Mouse (Mus musculus): ENCODE measurements at regions not wholly inside any gene's neighbourhood (a gene's known extent, or its start where the extent isn't known, plus 50 kb on each side); places are given as distances from the start of the nearest gene placed in this dataset.
A peak's percentile ranks its signal among the peaks of the same experiment; 100 is the strongest.

- Histone ChIP-seq H3K4me1 (ENCODE audit: control insufficient read depth, insufficient read depth, low read length) (no peaks in the 10 kb centered on the region), H3K4me3 (replicated peaks; ENCODE audit: low read depth, low read length) (no peak overlapping the region), H3K27me3 (ENCODE audit: control insufficient read depth, insufficient read depth, low read length) (no peaks in the 10 kb centered on the region), H3K9me3 (ENCODE audit: control insufficient read depth, low read length) (no peaks in the 10 kb centered on the region), H3K9ac (replicated peaks; ENCODE audit: low read length) (no peak overlapping the region), H3K4me2 (ENCODE audit: low read length) (no peak overlapping the region), H3K27ac (replicated peaks; ENCODE audit: low read depth, low read length) (no peak overlapping the region), H3K36me3 (ENCODE audit: control insufficient read depth, insufficient read depth, low read length) (no peaks in the 10 kb centered on the region)
- DNase-seq (no peak), ATAC-seq (ENCODE audit: low FRiP score, low TSS enrichment) (no peak)
- WGBS = 71% methylated on average over 12 of the region's 12 CpGs
Measured at GRCm38 (mm10) chr11:31815855-31816488, 56.0 kb upstream of the Cpeb4 start.

- DNase-seq (peak; percentile 83), ATAC-seq (ENCODE audit: low FRiP score, low TSS enrichment) (peak; percentile 88)
- Histone ChIP-seq H3K27me3 (ENCODE audit: control insufficient read depth, insufficient read depth, low read length) (no peaks in the 10 kb centered on the region), H3K4me3 (replicated peaks; ENCODE audit: low read depth, low read length) (no peak overlapping the region), H3K9ac (replicated peaks; ENCODE audit: low read length) (no peak overlapping the region), H3K4me2 (ENCODE audit: low read length) (no peak overlapping the region), H3K9me3 (ENCODE audit: control insufficient read depth, low read length) (no peaks in the 10 kb centered on the region), H3K36me3 (ENCODE audit: control insufficient read depth, insufficient read depth, low read length) (no peaks in the 10 kb centered on the region), H3K27ac (replicated peaks; ENCODE audit: low read depth, low read length) (peak overlapping the region; percentile 37; the same call in 1 of the 2 replicates), H3K4me1 (ENCODE audit: control insufficient read depth, insufficient read depth, low read length) (peaks cover 4% of the 10 kb centered on the region; the same call in 1 of the 2 replicates)
- WGBS = 24% methylated on average over 7 of the region's 7 CpGs
Measured at GRCm38 (mm10) chr11:31818032-31818431, 54.0 kb upstream of the Cpeb4 start.

GRCm38 (mm10) chr11:31819964-31820363 is 52.0 kb upstream of the Cpeb4 start:
- H3K9me3 ChIP-seq (ENCODE audit: control insufficient read depth, low read length) = no peaks in the 10 kb centered on the region
- no peak overlapping the region for H3K9ac ChIP-seq (replicated peaks; ENCODE audit: low read length)
- H3K27ac ChIP-seq (replicated peaks; ENCODE audit: low read depth, low read length) = no peak overlapping the region
- H3K4me2 ChIP-seq (ENCODE audit: low read length) = no peak overlapping the region
- 88% methylated on average over 4 of the region's 4 CpGs for WGBS
- DNase-seq = no peak
- H3K27me3 ChIP-seq (ENCODE audit: control insufficient read depth, insufficient read depth, low read length) = no peaks in the 10 kb centered on the region
- ATAC-seq (ENCODE audit: low FRiP score, low TSS enrichment) = no peak
- no peak overlapping the region for H3K4me3 ChIP-seq (replicated peaks; ENCODE audit: low read depth, low read length)
- peaks cover 7% of the 10 kb centered on the region; the same call in 1 of the 2 replicates for H3K4me1 ChIP-seq (ENCODE audit: control insufficient read depth, insufficient read depth, low read length)
- no peaks in the 10 kb centered on the region for H3K36me3 ChIP-seq (ENCODE audit: control insufficient read depth, insufficient read depth, low read length)

GRCm38 (mm10) chr11:31821479-31822411 is 50.3 kb upstream of the Cpeb4 start:
- Histone ChIP-seq H3K9ac (replicated peaks; ENCODE audit: low read length) (no peak overlapping the region), H3K9me3 (ENCODE audit: control insufficient read depth, low read length) (no peaks in the 10 kb centered on the region), H3K27me3 (ENCODE audit: control insufficient read depth, insufficient read depth, low read length) (no peaks in the 10 kb centered on the region), H3K27ac (replicated peaks; ENCODE audit: low read depth, low read length) (peak overlapping the region; percentile 64; the same call in 1 of the 2 replicates), H3K4me1 (ENCODE audit: control insufficient read depth, insufficient read depth, low read length) (peaks cover 7% of the 10 kb centered on the region; the same call in 1 of the 2 replicates), H3K4me3 (replicated peaks; ENCODE audit: low read depth, low read length) (no peak overlapping the region), H3K4me2 (ENCODE audit: low read length) (no peak overlapping the region), H3K36me3 (ENCODE audit: control insufficient read depth, insufficient read depth, low read length) (no peaks in the 10 kb centered on the region)
- WGBS = 68% methylated on average over 12 of the region's 12 CpGs
- no peak for ATAC-seq (ENCODE audit: low FRiP score, low TSS enrichment)
- peak; percentile 66 for DNase-seq
